Mouse (Mus musculus): ENCODE measurements around the gene Vps26b.

GRCm38 (mm10) chr9:27074677-27075076 lies 44.8 kb upstream of the Vps26b start:
- TF ChIP-seq CTCF (IDR thresholded peaks at IDR 0.05; ENCODE audit: low read depth) (peak; percentile 47), EP300 (IDR thresholded peaks at IDR 0.05; ENCODE audit: low read depth) (no peak)

Measured in heart, postnatal 0 days (tissue).